Mouse (Mus musculus): ENCODE results near the gene Nalcn.
"Not testable (repeated sequence)": the region's sequence is repeated elsewhere in the genome, so short reads cannot be mapped to it uniquely, and the experiment has no call there.

Gene Nalcn

DNA sequence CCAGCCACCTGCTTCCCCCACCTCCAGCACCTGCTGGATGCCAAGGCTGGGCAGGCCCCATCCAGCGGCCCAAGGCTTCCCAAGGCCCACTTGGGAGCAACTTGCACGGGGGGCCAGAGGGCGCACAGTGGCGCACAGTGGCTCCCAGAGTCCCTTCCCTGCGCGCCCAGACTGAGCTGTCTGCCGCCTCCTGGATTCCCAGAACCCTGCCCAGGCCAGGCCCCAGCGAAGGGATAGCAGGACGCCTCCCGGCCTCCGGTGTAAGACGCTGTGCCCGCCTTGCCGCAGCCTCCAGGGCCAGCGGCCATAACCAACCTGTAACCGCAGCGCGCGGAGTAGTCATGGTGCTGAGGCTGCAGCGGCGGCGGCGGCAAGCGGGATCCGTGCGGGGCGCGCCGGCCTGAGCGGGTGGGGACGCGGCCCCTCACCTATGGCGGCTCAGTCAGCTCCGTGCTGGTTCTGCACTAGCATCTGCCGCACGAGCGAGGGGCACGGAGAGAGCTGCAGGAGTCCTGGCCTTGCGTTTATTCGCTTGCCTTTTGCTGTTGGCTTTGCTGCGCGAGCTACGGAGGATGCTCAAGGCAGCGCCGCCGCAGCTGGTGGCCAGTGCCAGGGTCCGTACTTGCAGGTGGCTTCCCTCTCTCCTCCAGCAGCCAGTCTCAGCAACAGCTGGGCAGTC lies at the start of gene Nalcn:
Gene Nalcn (minus strand): TSS at position 644 of the 679 bp plus-strand sequence.
- no peak for DNase-seq

DNA sequence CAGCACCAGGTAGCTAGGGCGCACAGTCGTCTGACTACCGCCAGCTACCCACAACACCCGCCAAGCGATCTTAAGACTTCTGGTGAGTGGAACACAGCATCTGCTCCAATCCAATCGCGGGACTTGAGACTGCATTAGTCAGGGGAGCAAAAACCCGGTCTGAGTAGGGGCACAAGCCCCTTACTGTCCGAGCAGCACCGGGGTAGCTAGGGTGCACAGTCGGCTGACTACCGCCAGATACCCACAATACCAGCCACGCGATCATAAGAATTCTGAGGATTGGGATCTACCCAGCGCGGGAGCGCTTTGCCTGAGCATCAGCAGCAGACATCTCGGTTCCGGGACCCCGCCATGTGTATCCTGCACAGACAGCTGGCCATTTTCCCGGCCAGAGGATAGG lies 44.1 kb upstream of the Nalcn start:
- DNase-seq, result not testable (repeated sequence)

DNA sequence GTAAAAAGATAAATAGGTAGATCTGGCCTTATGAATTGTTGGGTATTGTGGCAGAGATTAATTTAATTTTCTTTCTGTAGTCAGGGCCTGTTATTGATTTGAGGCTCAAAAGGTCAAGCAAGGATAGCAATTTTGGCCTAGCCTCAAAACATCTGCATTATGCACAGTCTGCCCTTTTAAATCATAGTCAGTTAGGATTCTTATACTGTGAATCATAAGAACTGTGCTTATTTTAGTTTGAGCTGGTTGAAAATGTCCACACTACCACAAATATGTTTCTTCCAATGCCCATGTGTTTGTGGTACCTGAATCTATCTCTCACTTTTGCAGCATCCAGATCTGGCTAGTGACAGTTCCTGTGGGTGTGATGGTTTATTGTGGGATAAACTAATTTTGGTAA lies 37.5 kb upstream of the Nalcn start:
- no peak for DNase-seq

DNA sequence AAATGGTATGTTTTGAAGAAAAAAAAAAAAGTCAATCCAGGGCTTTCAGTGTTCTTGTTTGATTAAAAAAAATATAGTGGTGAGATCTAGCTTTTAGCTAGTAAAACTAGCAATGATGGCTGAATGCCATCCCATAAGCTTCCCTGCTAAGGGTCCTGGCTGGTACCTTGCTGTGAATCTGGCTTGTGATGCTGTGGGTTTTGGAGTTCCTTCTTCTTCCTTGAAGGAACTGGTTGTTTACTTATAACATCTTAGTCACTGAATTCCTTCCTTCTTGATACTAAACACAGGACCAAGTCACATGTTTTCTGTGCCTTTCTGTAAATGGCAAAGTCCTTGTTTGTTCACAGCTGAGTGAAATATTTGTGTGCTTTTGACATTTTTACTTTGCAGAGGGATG lies 36.3 kb upstream of the Nalcn start:
- DNase-seq, result no peak

DNA sequence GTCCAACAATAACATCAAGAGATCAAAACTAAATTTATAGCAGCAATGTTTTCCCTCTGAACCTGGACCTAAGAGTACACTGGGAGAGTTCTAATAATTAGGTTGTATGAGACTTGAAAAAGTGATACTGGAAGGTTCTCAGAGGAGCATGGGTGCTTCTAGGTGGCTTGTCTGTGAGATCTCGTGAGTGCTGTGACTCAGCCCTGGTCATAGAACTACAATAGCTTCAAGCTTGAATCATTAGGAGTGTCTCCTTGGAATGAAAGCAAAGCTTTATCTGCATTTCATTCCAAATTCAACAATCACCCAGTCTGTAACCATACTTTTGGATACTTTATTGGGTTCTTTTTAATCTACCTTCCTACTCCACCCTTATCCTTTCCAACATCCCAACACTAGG lies 35.4 kb upstream of the Nalcn start:
- no peak for DNase-seq

DNA sequence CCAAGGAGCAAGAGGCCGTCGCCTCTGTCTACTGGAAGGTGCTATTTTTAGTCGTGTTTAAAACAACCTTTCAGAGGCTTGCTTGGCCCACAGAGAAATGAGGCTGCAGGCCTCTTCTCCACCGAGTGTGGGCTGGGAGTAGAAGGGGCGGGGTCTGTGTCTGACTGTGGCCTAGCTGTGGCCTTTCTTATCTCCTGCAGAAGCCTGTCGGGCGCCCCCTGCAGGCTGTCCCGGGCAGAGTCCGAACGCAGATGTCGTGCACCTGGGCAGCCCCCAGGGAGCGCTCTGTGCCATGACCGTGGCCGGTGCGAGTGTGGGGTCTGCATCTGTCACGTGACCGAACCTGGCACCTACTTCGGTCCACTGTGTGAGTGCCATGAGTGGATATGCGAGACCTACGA lies 34.1 kb upstream of the Nalcn start:
- DNase-seq, result peak; percentile 24

DNA sequence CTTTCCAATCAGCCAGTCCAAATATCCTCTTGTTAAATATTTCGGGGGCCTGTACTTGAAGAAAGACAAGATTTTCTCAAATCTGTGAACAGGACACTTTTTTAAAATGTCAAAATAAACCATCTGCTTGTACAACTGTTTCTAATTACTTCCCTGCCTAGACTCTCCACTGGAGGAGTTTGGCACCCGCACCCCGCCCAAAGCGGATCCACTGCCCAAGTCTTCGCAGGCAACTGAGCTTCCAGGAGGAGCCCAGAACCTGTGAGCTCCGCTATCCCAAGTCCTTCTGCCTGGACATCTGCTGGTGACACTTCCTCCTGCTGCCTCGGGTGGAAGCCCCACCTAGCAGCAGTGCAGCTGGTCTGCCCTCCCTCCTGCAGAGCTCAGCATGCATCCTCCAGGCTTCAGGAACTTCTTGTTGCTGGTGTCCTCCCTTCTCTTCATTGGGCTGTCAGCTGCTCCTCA lies 33.0 kb upstream of the Nalcn start, which contains the start of gene Itgbl1:
Gene Itgbl1 (plus strand): TSS at position 51 of the 465 bp plus-strand sequence.
- no peak for DNase-seq

DNA sequence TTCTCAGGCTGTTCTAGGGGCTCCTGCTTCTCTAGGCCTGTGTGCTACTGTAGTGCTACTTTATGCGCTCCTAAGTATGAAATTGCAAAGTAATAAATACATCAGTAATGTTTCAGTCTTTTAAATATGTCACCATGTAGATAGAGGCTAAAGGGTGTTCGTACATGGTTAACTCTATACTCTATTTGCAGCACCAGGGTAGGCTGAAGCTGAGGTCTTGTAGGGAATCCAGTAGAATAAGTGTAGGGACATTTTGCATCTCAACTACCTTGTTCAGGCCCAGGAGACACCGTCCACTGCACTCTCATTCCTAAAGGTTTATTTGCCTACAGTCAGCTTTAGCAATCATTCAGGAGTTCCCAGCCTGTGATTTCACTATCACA lies 227 bp upstream of the Nalcn start:
- DNase-seq, result no peak

DNA sequence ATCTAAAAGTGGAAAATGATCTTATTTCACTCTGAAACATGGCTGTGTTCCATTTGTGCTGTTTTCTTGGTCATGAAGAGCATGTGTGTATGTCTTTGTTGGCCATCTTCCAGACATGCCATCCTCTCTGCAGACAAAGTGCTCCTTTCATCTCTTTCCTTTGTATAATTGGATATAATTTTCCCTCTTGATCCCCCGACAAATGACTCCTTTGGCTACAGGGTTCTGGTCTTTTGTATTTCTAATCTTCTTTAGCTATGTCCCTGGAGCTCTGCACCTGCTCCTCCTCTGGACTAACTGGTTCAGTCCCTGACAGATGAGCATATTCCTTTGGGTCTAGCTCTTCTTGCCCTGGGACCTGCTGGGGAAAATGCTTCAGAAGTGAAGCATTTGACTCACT lies 4.0 kb downstream of the Nalcn start:
- DNase-seq, result no peak

DNA sequence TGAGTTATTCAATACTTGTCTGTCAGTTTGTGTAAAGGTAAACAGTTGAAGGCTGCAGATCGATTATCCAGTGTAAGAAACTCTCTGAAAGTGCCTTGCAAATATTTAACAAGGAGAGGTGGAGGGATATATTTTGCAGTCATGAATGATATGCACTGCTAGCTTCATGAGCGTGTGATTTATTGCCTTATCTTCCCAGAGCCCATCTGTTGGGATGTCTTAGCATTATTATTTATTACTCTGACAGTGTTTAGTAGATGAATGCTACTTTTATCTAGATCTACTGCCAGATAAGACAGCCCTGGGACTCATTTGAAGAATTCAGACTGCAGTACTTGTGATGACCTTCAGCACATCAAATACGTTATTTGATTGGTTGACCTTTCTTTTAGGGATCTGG lies 31.7 kb downstream of the Nalcn start:
- no peak for DNase-seq

DNA sequence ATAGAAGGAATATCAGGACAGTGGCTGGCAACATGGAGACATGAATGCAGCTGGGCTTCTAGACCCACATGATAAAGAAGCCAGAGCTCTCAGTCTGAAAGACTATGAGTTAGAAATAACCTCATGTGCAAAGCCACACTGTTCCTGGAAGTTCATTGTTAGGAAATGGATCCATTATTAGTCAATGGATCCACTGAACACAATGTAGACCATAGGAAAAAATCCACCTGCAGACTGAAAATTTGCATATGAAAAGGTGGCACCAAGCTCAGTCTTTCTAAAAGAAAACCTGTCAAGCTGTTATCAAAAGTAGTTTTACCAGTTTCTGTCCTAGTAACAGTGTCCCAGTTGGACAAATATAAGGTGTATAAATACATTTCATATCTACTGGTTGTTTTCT lies 39.5 kb downstream of the Nalcn start:
- DNase-seq, result no peak

DNA sequence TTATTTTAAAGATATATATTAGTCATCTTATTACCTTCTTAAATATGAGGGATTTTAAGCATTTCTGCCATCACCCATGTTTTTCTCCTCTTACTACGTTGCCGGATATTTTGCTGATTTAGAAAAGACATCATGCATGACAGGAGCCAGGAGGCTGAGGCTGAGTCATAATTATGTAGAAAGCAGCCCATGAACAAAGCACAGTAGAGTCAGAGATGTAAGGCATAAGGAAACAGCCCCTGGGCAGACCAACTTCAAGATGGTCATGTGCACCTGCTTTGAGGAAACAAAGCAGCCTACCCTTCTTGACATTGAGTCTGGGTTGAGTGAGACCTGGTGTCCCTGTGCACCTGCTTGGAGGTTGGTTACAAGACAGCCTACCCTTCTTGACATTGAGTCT lies 44.5 kb downstream of the Nalcn start:
- no peak for DNase-seq

DNA sequence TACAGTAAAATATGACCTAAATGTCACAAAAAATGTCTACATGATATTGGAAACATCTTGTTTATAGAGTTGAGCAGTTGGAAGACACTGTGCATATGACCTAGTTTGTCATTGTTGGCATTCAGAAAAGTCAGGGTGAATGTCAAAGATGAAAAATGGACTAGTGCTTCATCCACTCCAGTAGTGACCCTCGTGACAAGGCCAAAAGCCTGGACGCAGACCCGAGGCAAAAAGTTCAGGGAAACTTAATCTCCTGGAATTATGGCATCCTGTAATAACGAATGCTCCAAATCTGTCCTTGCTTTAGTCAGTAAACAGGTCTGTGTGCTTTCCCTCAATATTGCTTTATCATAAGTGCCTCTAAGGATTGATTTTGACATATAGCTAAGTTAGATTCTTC lies 51.6 kb downstream of the Nalcn start:
- DNase-seq, result no peak

DNA sequence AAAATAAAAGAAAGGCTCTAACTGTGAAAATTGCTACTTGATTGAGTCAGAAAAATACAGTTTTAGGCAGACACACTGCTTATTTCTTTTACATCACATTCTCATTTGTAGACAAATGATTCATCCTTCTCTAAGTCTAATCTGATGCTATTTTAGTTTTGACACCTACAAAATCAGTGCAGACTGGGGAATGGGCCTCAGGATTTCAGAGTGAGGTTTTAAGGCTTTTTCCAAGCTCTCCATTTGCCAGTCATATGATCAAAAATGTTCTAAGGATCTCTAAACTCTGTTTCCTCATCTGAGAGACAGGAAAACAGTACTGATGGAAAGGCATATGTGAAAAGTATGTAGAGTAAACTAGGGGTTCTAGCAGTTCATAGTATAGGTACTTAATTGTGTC lies 52.0 kb downstream of the Nalcn start:
- no peak for DNase-seq

DNA sequence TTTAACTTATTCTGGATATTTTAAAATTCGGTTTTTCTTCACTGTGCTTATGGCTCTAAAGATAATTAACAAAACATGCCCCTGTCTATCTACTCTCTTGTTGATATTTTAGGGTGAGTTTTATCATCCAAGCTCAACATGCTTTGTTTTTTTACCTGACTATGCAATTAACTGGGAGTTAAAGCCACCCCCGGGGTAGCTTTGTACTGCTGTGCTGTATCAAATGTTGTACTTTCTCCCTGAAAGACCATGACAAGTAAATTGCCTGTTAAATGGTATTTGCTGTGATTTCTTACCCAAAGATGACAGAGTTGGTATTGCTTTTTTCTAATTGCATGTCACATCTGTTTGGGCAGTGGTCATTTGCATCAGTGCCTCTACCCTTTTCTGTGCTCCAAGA lies 60.3 kb downstream of the Nalcn start:
- no peak for DNase-seq

DNA sequence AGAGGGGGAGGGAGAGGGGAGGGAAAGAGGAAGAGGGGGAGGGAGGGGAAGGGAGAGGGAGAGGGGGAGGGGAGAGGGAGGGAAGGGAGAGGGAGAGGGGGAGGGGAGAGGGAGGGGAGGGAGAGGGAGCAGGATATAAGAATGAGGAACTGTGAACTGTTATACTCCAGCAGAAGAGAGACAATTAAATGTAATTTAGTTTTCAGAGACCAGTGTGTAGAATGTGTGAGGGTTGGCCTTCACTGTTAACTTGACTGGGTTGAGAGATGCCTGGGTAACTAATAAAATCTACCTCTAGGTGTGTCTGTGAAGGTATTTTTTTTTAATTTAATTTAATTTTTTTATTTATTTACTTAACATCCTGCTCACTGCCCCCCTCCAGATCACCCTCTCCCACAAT lies 71.4 kb downstream of the Nalcn start:
- DNase-seq, result no peak

DNA sequence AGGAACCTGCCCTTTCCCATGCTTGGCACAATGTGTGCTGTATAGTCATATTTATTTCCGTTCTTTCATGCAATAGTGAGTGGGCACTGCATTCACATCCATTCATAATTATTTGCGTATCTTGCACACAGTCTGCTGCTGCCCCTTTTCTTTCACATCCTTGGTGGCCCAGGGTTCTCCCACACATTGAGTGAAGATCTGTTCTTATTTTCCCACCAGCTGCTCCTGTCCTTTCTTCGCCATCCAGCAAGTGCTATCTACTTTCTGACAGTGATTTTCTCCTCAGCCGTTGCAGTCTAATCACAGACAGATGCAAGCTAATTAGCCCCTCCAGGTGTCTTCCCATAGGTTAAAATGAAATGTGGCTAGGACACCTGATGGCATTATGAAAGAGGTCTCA lies 72.0 kb downstream of the Nalcn start:
- no peak for DNase-seq

DNA sequence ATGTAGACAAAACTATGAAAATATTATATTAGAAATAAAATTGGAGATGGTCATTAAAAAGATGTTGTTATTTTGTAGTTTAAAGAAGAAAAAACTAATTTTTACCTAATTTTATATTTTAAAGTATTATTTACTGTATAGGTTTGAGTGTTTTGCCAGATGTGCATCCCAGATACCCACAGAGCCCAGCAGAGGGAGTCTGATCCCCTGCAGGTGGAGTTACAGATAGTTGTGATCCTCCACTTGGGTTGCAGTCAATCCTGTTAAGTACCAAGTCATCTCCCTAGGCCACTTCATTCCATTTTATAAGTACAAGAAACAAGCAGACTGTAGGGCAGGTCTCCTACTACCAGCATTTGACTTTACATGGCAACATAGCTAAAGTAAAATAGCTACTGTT lies 84.6 kb downstream of the Nalcn start:
- DNase-seq, result no peak

DNA sequence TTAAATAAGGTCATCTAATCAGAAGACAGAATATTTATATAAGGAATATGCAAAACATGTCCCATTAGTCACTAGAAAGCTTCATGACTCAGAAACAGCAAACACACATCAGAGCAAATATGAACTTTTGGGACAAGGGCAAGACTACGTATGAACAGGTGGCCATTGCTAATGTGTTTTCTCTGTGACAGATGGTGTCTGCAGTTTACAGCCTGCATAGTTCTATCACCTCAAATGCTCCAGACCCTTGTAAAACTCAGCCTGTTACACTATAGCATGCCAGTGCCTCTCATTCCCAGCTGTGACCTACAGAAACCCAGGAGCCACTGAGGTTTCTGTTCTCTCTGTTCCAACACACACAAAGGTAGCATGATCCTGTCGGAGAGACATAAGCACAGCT lies 91.3 kb downstream of the Nalcn start:
- DNase-seq, result no peak

DNA sequence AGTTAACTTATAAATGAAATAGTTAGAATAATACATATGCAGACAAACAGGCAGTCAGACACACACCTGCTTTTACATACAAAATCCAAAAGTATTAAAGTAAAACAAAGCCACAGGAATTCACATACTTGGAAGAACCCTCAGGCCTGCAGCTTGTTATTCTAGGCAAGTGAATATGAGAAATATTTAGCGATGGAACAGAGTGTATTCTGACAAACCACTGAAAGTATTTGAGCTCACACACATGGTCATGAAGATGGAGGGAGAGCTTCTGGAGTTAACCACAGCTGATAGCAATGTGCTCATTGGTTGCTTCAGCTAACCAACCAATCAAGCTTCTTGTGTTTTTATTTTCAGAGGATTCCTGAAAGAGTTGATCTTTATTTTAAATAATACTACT lies 93.9 kb downstream of the Nalcn start:
- no peak for DNase-seq

DNA sequence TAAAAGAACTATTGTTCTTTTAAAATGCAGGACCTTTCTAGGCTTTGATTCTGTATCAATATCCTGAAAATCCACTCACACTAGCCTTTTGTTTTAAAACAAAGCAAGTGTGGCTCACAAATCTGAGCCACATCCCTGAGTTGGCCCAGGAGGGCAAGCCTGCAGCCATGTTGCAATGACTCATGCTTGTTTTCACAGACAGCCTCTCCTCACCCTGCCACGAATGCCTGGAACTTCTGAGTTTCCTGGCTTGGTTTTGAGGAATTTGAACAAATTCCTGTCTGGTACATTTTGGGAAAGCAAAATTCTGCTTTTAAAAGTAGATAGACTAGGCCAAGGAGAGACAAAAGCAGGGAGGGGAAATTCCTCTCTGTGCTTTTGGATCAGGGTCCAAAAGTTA lies 95.7 kb downstream of the Nalcn start:
- peak; percentile 22 for DNase-seq

DNA sequence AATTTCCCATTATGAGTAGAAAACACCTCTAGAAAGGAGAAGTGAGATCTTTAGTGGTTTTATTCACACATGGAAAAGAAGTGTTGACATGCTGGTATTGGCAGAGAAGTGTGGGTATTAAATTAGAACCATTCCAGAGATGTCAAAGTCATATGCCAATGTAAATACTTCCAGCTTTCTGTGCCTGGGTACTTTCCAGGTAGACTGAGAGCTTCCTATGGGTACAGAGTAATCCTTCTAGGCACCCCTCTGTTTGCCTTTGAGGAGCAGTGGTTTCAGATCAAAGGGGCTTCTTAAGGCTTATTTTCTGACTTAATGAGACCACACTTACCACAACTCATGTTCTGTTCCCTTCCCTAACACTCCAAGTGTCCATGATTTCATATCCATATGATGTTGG lies 97.8 kb downstream of the Nalcn start:
- no peak for DNase-seq

DNA sequence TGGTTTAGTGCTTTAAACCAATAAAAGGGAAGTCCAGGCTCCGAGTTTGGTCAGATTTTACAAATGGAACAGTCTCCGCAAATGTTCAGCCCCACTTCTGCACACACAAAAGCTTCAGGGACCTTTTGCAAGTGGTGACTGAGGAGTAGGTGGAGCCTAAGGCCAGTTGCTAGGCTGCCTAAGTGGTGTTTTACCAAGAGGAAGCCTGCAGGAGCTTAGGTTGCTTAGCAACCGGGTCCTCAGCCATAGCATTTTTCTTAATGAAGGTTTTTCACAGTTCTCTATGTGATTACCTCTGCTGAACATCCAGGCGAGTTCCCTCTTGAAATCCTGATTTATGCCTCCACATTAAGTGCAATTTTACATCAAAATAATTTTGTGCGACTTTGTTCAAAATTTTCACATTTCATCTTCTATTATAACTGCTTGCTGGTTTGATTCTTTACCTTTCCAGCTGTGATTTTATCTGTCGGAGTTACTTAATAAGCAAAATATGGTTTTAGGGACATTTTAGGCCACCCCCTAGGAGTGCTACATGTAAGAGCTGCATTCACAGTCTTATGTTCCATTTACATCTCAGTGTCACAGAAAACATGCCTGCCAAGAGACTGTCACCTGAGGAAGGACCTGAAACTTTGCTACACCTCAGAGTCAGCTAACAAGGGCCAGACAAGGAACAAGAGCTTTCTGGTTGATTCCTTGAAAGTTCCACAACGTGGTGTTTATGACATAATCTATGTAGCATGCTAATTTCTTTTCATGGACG lies 113.4 kb downstream of the Nalcn start:
- DNase-seq, result peak; percentile 3

DNA sequence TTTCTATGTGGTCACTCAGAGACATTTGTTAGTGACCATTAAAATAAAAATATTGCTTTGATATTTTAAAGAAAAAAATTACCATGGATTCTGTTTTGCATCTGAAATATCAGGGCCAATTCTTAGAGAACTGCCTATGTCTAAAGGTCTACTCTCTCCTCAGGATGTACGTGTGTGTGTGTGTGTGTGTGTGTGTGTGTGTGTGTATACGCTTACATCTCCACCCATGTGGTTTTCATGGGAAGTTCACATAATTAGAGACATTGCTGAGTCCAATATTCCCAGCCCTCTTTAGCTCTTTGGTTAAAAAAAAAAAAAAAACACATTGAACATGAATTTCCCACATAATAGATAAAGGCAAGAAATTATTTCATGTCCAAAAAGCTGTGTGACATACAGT lies 114.0 kb downstream of the Nalcn start:
- no peak for DNase-seq

DNA sequence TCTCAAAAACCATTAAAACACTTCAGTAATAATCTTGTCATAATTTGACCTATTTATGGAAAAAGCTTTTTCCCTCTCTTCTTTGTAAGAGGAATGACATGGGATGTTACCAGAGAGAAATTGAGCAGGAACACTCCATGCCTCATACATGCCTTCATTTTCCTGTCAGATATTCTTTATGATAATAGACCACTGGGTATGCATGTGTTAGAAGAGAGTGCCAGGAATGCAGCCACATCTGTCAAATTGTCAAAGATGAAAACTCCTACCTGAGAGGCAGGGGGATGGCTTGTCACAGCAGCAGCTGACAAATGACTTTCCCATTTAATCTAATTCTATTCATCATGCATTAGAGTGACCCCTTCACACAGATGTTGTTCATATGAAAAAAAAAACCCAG lies 131.4 kb downstream of the Nalcn start:
- DNase-seq, result no peak

Data from lung, postnatal 36 days (tissue).